Mouse (Mus musculus) midbrain, embryonic 11.5 days (tissue): ENCODE measurements around the gene Apaf1. TPM values are rescaled to one million over a fixed set of nuclear protein-coding genes. Genes with fewer than 3 reads are reported as not detected.
A peak's percentile ranks its signal among the peaks of the same experiment; 100 is the strongest.

Source experiments
- ATAC-seq: fragments of 200-750 bp; cut with Nextera tagmentation; 2 replicates; pipeline ENCODE4 v1.8.0; 2017; ENCODE audit warnings: moderate TSS enrichment, moderate library complexity; ENCODE audit not compliant: low FRiP score
- DNase-seq: peaks from one replicate; pipeline ENCODE4 v3.0.0; 2015; ENCODE audit warnings: low spot score; ENCODE audit errors: missing footprints
- H3K27ac ChIP-seq: fragments of 300-500 bp; sonication (generic); 2 replicates; pipeline ENCODE4 v1.5.1; 2014; ENCODE audit warnings: low read depth, low read length
- H3K27me3 ChIP-seq: fragments of 300-500 bp; sonication (generic); 2 replicates; pipeline ENCODE4 v1.6.1; 2014; ENCODE audit warnings: mild to moderate bottlenecking, low read length, moderate library complexity, mixed read lengths; ENCODE audit not compliant: control insufficient read depth, insufficient read depth
- H3K36me3 ChIP-seq: fragments of 300-500 bp; sonication (generic); 2 replicates; pipeline ENCODE4 v1.6.1; 2014; ENCODE audit warnings: mild to moderate bottlenecking, low read length, moderate library complexity, mixed read lengths; ENCODE audit not compliant: control insufficient read depth, insufficient read depth
- H3K4me1 ChIP-seq: fragments of 300-500 bp; sonication (generic); 2 replicates; pipeline ENCODE4 v1.6.1; 2014; ENCODE audit warnings: low read length; ENCODE audit not compliant: control insufficient read depth, insufficient read depth
- H3K4me2 ChIP-seq: fragments of 300-500 bp; sonication (generic); 2 replicates; pipeline ENCODE4 v1.6.1; 2014; ENCODE audit warnings: mild to moderate bottlenecking, moderate library complexity
- H3K4me3 ChIP-seq: fragments of 300-500 bp; sonication (generic); 2 replicates; pipeline ENCODE4 v1.5.1; 2014; ENCODE audit warnings: low read depth, low read length
- H3K9ac ChIP-seq: fragments of 300-500 bp; sonication (generic); 2 replicates; pipeline ENCODE4 v1.6.1; 2014; ENCODE audit warnings: low read length
- H3K9me3 ChIP-seq: fragments of 300-500 bp; sonication (generic); 2 replicates; pipeline ENCODE4 v1.6.1; 2016; ENCODE audit warnings: low read length; ENCODE audit not compliant: control insufficient read depth
- WGBS: fragments of 180-500 bp; shearing (Covaris S2); extraction: QIAGEN DNeasy Blood & Tissue Kit; methylation state at CpG from one replicate; pipeline ENCODE4 v1.1.7; 2014; 5-methylcytosine and 5-hydroxymethylcytosine counted together
- polyA plus RNA-seq: library from polyadenylated mRNA; unstranded; fragments of >200 nt; fragmentation: Nextera tagmentation; extraction: Ambion mirVana; gene quantifications from 2 replicates; pipeline ENCODE4 v1.2.1, GENCODE M21; 2014

Gene Apaf1
- polyA plus RNA-seq, 1 experiment from 2014 or later = 23.9 TPM

GRCm38 (mm10) chr10:90953821-90954220 is 128.7 kb downstream of the Apaf1 start:
- ATAC-seq (no peak), DNase-seq (no peak)
- Histone ChIP-seq H3K36me3 (no peaks in the 10 kb centered on the region), H3K27me3 (no peaks in the 10 kb centered on the region), H3K9ac (no peak overlapping the region), H3K27ac (no peak overlapping the region), H3K9me3 (no peaks in the 10 kb centered on the region), H3K4me2 (no peak overlapping the region), H3K4me3 (no peak overlapping the region), H3K4me1 (no peaks in the 10 kb centered on the region)
- WGBS = 88% methylated on average over 6 of the region's 6 CpGs

GRCm38 (mm10) chr10:90953103-90953709 is 129.4 kb downstream of the Apaf1 start:
- H3K4me1 ChIP-seq = no peaks in the 10 kb centered on the region
- no peak overlapping the region for H3K27ac ChIP-seq
- ATAC-seq (no peak), DNase-seq (peak; percentile 45)
- H3K4me2 ChIP-seq = no peak overlapping the region
- no peaks in the 10 kb centered on the region for H3K36me3 ChIP-seq
- no peak overlapping the region for H3K4me3 ChIP-seq
- WGBS = 91% methylated on average over 15 of the region's 15 CpGs
- H3K27me3 ChIP-seq = no peaks in the 10 kb centered on the region
- no peak overlapping the region for H3K9ac ChIP-seq
- no peaks in the 10 kb centered on the region for H3K9me3 ChIP-seq

DNA sequence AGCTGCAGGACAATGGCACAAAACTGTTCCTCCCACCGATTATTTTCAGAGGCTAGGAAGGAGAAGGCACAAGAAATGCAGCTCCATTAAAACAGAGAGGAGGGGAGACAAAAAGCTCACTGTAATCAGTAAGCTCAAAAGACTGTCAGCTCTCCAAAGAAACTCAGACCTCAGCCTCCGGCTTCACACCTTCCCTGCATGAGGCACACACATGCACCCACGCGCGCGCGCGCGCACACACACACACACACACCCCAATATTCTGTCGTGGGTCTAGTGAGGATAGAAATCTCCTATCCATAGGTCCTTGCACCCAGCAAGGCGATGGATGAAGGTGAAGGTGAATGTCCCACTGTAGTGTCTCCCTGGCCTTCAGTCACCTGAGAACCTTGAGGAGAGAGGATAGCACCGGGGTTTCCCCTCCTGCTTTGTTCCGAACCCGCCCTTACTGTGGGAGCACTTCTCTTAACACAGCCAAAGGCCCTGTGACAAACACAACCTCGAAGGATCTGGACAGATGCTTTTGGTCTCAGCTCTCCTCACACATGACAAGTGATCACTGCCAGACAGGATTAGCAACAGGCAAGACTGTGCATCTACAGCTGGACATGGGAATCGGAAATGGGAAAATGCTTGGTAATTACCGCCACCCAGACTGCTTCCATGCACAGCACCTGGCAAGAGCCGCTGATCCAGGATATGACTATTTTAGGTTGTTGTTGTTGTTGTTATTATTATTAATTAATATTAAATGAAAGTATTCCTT is 134.8 kb downstream of the Apaf1 start:
- Histone ChIP-seq H3K4me1 (no peaks in the 10 kb centered on the region), H3K36me3 (no peaks in the 10 kb centered on the region), H3K4me2 (no peak overlapping the region), H3K4me3 (no peak overlapping the region), H3K27me3 (no peaks in the 10 kb centered on the region), H3K9ac (no peak overlapping the region), H3K27ac (no peak overlapping the region), H3K9me3 (no peaks in the 10 kb centered on the region)
- DNase-seq = peak; percentile 51
- WGBS = 92% methylated on average over 18 of the region's 18 CpGs
- no peak for ATAC-seq

GRCm38 (mm10) chr10:90947043-90947442 is 135.5 kb downstream of the Apaf1 start:
- Histone ChIP-seq H3K4me2 (no peak overlapping the region), H3K9ac (no peak overlapping the region), H3K27me3 (no peaks in the 10 kb centered on the region), H3K4me3 (no peak overlapping the region), H3K36me3 (no peaks in the 10 kb centered on the region), H3K9me3 (no peaks in the 10 kb centered on the region), H3K4me1 (no peaks in the 10 kb centered on the region), H3K27ac (no peak overlapping the region)
- peak; percentile 64 for DNase-seq
- ATAC-seq = no peak
- 91% methylated on average over 6 of the region's 6 CpGs for WGBS

GRCm38 (mm10) chr10:90942001-90942700 is 140.4 kb downstream of the Apaf1 start:
- ATAC-seq (no peak), DNase-seq (peak; percentile 44)
- Histone ChIP-seq H3K36me3 (no peaks in the 10 kb centered on the region), H3K9ac (no peak overlapping the region), H3K4me3 (no peak overlapping the region), H3K9me3 (no peaks in the 10 kb centered on the region), H3K27ac (no peak overlapping the region), H3K4me2 (no peak overlapping the region), H3K4me1 (no peaks in the 10 kb centered on the region), H3K27me3 (no peaks in the 10 kb centered on the region)
- WGBS = 86% methylated on average over 14 of the region's 14 CpGs

GRCm38 (mm10) chr10:90940521-90941520 is 141.7 kb downstream of the Apaf1 start:
- Histone ChIP-seq H3K27ac (no peak overlapping the region), H3K9ac (no peak overlapping the region), H3K4me1 (no peaks in the 10 kb centered on the region), H3K27me3 (no peaks in the 10 kb centered on the region), H3K4me3 (no peak overlapping the region), H3K36me3 (no peaks in the 10 kb centered on the region), H3K4me2 (no peak overlapping the region), H3K9me3 (no peaks in the 10 kb centered on the region)
- WGBS = 80% methylated on average over 15 of the region's 15 CpGs
- peak; percentile 75 for DNase-seq
- no peak for ATAC-seq

Other genes starting within 250 kb of the Apaf1 start
- gene Ikbip, start 170 bp upstream of the Apaf1 start, polyA plus RNA-seq = 20.1 and 26.0 TPM in 2 replicates
- 391 and 404 TPM in 2 replicates for gene Slc25a3, start 41.3 kb upstream of the Apaf1 start, polyA plus RNA-seq
- 339 and 388 TPM in 2 replicates for gene Tmpo, start 98.5 kb upstream of the Apaf1 start, polyA plus RNA-seq